Mouse (Mus musculus) gastrocnemius, adult 8-10 months (tissue): ENCODE data around the gene Aftph. TPM values are rescaled to one million over a fixed set of nuclear protein-coding genes. Genes with fewer than 3 reads are reported as not detected.

Experiments used
- DNase-seq, 2 experiments: peaks; one replicate each; pipeline ENCODE4 v3.0.0; 2022; ENCODE audit warnings: low spot score in 2 of 2
- total RNA-seq, 4 experiments: library from RNA; stranded (reverse); gene quantifications; 2 replicates each; pipeline ENCODE4 v1.2.4; 2022

Aftph gene
- total RNA-seq, 4 experiments from 2014 or later: 18.3 to 25.0 (median 19.0) TPM

GRCm38 (mm10) chr11:20649477-20649876 lies 91.9 kb downstream of the Aftph start:
- peak; percentile 47 to 57 for DNase-seq

DNA sequence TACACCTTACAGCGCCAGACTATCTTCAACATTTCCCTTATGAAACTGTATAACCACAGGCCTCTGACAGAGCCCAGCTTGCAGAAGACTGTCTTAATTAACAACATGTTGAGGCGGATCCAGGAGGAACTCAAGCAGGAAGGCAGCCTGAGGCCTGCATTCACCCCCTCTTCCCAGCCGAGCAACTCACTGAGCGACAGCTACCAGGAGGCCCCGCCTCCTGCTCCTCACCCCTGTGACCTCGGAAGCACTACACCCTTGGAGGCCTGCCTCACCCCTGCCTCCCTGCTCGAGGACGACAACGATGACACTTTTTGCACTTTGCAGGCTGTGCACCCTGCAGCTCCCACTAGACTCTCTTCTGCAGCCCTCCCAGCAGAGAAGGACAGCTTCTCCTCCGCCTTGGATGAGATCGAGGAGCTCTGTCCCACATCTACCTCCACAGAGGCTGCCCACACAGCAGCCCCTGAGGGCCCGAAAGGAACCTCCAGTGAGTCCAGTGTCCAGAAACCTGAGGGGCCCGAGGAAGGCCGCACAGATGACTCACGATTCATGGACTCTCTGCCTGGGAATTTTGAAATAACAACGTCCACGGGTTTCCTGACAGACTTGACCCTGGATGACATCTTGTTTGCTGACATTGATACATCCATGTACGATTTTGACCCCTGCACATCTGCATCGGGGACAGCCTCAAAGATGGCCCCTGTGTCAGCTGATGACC lies 93.3 kb downstream of the Aftph start:
- DNase-seq: no peak

- no peak for DNase-seq
These were observed 94.2 kb downstream of the Aftph start for GRCm38 (mm10) chr11:20646986-20647726.

- DNase-seq: no peak
These were observed 95.2 kb downstream of the Aftph start for GRCm38 (mm10) chr11:20646142-20646541.

- DNase-seq: no peak
These were observed 95.9 kb downstream of the Aftph start for GRCm38 (mm10) chr11:20645521-20645920.

DNA sequence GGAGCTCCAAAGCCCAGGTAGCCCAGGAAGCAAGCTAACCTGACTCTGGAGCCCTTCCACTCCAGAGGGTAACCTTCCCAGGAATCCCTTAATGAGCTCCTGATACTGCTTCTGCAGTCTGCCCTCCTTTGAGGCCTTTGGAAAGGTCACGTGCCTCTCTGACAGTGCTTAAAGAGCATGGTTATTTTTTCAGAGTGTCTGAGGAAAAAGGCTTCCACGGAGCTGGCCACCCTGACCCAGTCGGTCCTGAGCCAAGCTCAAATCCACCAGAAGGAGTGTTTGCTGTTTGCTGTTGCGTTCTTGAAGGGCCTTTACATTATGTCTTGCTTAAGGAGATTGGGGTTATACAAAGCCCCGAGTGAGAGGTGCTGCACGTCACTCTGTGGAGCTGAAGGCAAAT lies 96.5 kb downstream of the Aftph start:
- no peak for DNase-seq

DNA sequence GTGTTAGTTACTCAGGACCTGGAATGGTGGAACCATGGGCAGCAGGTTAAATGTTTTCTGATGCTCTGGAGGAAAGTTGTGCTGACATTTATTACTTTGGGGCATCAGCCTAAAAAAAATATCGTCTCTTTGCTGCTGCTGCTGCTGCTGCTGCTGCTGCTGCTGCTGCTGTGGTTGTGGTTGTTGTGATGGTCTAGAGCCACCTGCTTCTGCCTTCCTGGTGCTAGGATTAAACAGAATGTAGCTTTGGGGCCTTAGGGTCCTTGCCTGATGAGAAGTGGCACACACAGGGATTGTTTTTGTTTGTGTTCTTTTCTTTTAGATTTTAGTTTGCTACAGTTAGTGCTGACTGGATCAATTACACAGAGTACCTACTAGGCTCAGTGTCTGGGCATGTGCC lies 97.2 kb downstream of the Aftph start:
- DNase-seq: no peak

GRCm38 (mm10) chr11:20643161-20643560 lies 98.2 kb downstream of the Aftph start:
- DNase-seq: no peak

DNA sequence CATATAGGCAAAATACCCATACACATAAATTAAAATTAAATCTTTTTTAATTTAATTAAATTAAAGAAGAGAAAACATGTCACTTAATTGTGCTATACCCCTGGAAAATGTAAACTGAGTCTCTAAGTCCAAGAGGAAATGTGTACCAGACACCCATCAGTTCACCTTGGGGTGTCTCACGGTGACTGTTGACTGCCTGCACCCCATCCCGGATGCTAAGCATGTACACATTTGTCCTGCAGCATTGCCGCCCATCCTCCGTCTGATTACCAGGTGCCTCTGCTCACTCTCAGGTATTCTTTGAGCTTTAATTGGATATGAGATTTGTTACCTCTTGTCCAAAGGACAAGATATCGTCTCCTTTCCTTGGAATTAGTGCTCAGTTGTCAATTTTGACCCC lies 99.1 kb downstream of the Aftph start:
- DNase-seq: no peak

- DNase-seq: peak in 1 of 2 experiments; percentile 14
These were observed 101.4 kb downstream of the Aftph start for GRCm38 (mm10) chr11:20639918-20640447.

DNA sequence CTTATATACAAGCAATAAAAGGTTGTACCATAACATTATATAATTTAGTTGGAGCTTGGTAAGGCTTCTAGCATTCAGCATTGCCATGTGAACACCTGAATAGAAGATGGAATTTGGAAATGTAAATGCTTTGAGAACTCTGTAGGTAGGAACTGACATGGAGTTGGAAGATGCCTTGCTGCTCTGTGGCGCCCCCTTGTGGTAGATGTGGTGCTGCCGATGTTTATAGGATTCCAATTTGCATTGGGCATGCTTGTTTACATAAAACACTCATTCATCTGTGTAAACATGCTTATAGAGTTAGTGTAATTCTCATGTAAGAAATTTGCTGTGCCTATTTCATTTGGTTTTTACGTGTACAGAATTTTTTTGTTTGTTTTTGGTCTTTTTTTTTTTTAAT lies 102.5 kb downstream of the Aftph start:
- DNase-seq: peak; percentile 33 to 51

GRCm38 (mm10) chr11:20637060-20637459 lies 104.3 kb downstream of the Aftph start:
- DNase-seq: no peak

- DNase-seq: no peak
These were observed 105.3 kb downstream of the Aftph start for GRCm38 (mm10) chr11:20636114-20636513.

GRCm38 (mm10) chr11:20635646-20636045 lies 105.7 kb downstream of the Aftph start:
- DNase-seq: no peak

Other genes with a start within 250 kb of the Aftph start
- gene Sertad2, start 198.3 kb downstream of the Aftph start, total RNA-seq: 10 to 100 TPM; 11.8 to 13.3 (median 12.6) TPM
- 10 to 100 TPM; 68.0 to 76.2 (median 72.6) TPM for gene Lgalsl, start 89.5 kb upstream of the Aftph start, total RNA-seq